Mouse (Mus musculus): ENCODE measurements around the gene Madcam1.
"Not testable (repeated sequence)": the region's sequence is repeated elsewhere in the genome, so short reads cannot be mapped to it uniquely, and the experiment has no call there.

The Madcam1 gene

DNA sequence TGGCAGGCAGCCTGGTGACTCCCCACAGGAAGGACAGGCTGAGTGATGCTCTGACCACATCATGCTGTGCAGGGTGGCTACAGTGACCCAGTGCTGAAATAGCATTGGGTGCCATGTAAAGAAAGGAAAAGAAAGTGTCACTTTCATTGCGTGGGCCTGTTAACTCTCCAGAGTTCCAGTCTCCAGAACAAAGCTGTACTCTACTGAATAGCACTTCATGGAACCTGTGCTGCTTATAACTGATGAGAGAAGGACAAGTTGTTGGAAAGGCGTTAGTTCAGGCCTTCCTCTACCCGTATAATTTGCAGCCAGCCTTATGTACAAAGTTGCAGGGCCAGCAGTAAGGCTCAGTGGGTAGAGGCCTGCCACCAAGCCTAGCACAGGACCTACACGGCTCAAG lies 24.4 kb downstream of the Madcam1 start, which contains the start of gene Gzmm:
Gene Gzmm (plus strand): TSS at position 301 of the 400 bp plus-strand sequence.
- DNase-seq (ENCODE audit: low read depth, low spot score), result no peak

DNA sequence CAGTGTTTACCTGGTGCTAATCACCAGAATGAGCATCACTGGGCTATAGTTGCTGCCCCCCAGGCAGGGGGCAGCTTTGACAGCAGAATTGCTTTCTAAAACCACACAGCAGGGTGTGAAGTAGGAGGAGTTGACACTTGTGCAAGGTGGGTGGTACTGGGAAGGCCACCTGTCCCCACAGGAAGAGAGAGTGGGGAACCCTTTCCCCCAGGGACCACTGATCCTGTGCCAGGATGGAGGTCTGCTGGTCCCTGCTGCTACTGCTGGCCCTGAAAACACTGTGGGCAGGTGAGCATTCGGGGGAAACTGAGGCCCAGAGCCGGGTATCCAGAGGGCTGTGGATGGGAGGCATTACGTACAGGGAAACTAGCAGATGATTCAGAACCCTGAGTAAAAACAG lies 24.8 kb downstream of the Madcam1 start:
- DNase-seq (ENCODE audit: low read depth, low spot score), result no peak

DNA sequence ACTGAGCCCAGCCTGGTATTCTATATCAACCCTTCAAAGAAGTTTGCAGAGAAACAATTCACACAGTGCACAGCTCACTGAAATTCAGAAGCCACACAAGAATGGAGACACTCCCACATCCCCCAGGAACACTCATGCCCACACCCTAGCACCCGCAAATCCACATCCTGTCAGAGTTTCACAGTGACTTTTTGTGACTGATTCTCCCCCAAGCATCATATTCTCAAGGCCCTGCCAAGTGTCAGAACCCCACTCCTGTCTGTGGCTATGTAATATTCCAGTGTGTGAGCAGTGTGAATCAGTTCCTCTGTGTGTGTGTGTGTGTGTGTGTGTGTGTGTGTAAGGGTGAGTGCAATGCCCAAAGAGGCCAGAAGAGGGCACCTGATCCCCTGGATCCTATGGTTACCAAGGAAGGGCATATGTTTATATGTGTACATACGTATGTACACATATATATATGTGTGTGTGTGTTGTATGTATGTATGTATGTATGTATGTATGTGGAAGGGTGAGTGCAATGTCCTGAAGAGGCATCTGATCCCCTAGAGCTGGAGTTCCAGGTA lies 27.7 kb downstream of the Madcam1 start:
- DNase-seq (ENCODE audit: low read depth, low spot score), result no peak

DNA sequence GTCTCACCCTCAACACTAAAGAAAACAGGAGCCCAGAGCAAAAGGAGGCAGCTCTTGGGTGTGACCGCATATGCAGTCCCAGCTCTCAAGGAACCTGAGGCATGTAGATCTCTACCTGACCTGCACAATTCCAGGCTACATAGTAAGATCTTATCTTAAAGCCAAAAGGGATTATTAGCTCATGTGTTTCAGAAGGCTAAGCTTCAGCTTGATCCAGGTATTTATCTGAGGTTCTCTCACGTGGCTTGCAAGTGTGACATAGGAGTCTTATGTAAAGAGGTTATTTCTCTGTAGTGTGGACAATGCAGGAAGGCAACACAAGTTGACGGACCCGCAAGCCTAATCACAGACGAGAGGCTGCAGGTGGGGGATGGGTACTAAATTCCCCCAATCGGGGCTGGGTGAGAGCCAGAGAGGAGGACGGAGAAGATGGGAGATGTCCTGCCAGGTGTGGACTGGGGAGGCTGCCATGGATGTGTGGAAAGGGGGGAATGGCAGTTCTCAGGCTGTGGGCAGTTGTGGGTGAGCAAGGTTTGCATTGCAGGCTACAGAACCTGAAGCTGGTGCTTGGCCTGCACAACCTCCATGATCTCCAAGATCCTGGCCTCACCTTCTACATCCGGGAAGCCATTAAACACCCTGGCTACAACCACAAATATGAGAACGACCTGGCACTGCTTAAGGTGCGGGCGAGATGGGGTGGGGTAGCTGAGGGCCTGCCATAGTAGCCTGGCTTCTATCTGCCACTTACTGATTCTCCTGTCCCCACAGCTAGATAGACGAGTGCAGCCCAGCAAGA lies 29.4 kb downstream of the Madcam1 start:
- DNase-seq (ENCODE audit: low read depth, low spot score), result no peak

DNA sequence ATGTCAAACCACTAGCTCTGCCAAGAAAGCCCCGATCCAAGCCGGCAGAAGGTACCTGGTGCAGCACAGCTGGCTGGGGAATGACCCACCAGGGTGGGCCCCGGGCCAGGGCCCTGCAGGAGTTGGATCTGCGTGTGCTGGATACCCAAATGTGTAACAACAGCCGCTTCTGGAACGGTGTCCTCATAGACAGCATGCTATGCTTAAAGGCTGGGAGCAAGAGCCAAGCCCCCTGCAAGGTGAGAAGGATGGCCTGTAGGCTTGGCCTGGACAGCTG lies 30.0 kb downstream of the Madcam1 start:
- no peak for DNase-seq (ENCODE audit: low read depth, low spot score)

DNA sequence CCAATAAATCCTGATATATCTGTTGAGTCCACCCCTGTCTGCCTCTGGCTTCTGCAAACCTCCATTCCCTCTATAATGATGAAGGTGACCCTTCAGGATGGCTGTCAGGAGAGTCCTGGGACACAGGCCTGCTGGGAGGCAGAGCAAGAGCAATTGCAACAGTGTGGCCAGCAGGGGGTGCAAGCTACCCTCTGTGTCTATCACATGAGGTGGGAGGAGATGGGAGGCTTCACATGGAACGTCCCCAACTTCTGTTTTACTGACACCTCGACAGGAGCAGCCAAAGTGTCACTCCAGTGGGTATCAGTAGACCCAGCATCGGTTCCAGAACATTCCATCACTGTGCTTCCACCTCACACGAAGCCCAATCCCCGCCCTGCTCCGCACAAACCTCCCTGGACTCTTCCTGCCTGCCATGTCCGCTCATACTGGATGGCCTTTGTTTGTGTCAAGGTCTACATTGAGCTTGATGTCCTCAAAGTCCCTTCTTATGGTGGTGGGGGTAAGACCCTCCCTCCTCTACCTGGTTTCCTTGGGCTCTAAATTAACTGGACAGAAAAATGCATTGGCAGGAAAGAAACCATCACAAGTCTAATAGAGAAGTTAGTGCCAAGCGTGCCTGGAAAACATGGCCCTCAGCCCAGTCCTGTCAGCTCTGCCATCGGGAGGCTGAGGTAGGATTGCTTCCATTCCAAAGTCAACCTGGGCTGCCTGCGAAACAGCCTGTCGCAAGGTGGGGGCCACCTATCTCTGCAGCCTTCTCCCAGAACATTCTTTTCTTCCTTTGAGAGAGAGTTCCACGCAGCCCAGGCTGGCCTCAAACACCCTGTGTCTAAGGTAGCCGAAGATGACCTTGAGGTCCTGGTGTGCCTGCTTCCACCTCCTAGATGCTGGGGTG lies 31.1 kb downstream of the Madcam1 start:
- DNase-seq (ENCODE audit: low read depth, low spot score), result peak; percentile 76

DNA sequence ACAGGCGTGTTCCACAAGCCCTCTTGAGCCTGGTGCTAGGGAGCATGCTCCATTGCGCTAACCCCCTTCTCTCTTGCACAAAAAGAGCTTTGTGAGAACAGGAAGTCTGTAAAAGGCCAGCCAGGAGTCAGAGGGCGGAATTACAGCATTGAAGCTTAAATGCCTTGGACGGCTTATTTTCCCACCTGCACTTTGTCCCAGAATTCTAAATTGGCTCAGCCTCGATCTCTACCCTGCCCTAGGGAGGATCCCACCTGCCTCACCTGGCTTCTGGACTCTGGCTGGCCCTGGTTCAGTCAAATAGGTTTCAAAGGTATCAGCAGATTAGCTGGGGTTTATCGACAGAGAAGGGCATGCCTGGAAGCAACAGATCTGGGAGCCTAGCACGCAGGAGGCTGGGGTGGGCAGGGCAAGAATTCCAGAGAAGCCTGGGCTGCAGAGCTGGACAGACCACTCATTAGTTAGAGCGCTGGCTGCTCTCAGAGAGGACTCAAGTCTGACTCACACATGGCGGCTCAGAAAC lies 31.8 kb downstream of the Madcam1 start:
- no peak for DNase-seq (ENCODE audit: low read depth, low spot score)

DNA sequence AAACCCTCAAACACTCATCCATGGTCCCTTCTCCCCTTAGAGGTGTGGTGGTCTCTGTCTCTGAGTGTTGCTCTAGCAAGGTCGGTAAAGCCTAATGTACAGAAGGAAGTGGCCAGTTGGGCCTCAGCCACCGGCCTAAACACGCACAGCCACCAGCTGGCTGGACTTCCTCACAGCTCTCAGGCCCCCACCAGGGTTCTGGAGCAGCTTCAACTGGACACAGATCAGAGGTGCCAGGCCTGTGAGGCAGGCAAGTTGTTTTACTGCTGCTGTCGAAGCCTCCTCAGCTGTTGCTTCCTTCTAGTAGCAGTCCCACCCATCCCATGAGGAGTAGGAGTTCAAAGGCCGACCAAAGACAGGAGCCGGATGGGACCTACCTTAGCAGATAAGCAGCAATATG lies 33.6 kb downstream of the Madcam1 start:
- no peak for DNase-seq (ENCODE audit: low read depth, low spot score)

DNA sequence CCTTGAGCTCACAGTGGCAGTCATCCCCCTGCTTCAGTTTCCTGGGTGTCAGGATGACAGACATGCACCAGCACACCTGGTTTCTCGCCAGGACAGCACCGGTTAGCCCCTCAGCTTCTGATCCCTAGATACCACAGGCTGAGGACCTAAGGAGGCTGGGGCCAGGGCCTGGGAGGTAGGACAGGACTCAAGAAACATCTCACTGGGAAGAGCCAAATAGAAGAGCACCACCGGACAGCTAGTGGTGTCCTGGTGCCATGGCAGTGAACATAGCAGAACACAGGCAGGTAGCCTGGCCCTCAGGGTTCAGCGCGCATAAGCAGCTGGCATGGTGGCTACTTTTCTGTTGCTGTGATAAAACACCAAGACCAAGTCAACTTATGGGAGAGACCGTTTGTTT lies 34.1 kb downstream of the Madcam1 start:
- DNase-seq (ENCODE audit: low read depth, low spot score), result no peak

DNA sequence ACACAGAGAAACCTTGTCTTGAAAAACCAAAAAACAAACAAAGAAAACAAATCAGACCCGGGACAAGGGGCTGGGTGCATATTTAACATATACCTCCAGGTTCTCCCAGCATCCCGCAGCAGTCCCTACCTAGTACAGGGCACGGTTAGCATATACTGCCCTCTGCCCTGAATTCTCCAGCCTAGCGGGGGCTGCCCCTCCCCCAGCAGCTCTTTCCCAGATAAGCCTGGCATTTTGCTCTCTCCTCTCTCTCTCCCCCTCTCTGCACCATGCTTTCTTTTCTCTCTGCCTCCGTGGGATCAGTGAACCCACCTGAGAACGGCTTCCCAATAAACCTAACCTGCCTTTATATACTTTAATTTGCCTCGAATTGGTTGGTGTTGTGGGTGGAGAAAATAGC lies 36.3 kb downstream of the Madcam1 start:
- DNase-seq (ENCODE audit: low read depth, low spot score), result no peak

DNA sequence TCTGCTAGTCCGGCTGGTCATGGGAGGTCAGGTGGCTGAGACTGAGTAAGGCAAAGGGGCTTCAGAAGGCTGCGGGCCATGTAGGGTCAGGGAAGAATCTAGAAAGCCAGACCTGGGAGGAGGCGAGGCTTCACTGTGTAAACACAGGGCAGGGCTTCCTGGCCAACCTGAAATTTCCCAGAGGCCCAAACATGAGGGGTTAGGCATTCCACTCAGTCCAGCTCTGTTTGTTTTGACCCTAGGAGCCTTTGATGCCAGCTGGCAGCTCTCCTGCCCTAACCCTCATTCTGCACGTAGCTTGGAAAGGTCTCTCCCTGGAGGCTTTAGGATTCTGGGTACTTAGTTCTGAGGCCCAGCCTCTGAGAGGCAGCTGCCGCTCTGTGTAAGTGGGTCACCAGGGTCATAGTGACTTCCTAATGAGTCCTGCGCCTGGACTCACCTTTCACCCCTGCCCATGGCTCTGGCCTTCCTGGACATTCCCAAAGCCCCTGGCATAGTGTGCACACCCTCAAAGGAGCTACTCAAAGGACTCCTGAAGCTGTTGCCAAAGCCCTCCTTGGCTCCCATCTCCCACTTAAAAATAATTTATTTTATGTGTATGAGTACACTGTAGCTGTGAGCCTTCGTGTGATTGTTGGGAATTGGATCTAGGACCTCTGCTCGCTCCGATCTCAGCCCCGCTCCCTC lies 37.2 kb downstream of the Madcam1 start:
- no peak for DNase-seq (ENCODE audit: low read depth, low spot score)

DNA sequence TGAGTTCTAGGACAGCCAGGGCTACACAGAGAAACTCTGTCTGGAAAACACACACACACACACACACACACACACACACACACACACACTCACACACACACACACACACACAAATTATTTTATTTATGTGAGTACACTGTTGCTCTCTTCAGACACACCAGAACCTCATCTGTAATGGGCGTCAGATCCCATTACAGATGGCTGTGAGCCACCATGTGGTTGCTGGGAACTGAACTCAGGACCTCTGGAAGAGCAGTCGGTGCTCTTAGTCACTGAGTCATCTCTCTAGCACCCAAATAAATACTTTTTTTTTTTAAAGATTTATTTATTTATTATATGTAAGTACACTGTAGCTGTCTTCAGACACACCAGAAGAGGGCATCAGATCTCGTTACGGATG lies 38.6 kb downstream of the Madcam1 start:
- DNase-seq (ENCODE audit: low read depth, low spot score), result not testable (repeated sequence)

DNA sequence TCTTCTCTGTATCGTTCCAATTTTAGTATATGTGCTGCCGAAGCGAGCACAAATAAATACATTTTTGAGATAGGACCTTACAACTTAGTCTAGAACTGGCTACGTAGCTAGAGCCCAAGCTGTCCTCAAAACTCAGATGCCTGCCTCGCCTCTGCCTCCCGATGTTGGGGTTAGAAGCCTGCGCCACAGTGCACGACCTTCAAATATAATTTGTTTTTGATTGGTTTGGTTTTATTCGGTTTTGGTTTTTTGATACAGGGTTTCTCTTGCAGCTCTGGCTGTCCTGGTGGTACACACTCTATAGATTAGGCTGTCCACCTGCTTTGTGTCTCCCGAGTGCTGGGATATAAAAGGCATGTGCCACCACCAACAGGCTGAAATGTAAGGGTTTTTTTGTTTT lies 39.2 kb downstream of the Madcam1 start:
- DNase-seq (ENCODE audit: low read depth, low spot score), result no peak

DNA sequence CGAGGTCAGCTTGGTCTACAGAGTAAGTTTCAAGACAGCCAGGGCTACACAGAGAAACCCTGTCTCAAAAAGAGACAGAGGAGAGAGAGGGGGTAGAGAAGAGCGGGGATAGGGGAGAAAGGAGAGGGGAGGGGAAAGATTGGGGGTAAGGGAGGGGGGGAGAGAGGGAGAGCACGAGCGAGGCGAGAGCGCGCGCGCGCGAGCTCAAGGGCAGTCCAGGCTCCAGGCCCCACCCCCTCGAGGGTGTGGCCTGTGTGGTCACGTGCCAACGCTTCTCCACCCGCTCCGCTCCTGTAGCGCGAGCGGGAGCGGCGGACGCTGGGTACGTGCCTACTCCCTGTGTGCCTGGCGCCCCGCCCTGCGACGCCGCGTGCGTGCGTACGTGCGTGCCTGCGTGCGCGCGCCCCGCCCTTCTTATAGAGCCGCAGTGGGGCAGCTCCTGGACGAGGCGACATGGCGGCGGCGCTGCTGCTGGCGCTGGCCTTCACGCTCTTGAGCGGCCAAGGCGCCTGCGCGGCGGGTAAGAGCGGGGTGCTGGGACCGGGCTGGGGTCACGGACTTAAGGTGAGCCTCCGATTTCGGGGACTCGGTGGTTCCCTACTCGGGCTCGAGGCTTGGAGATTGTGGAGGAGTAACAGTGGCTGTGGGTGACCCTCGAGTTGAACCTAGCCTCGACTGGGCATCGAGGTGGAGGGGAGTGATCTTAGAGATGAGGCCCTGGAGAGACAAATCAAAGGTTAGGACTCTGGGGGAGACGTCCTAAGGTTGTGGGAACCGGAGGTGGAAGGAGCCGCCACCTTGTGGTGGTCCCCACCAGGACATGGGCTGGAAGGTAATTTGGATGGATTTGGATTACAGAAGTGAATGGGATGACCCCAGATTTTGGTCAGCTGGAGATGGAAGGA lies 40.0 kb downstream of the Madcam1 start, which contains the start of gene Bsg:
Gene Bsg (plus strand): TSS at position 427 of the 905 bp plus-strand sequence.
- DNase-seq (ENCODE audit: low read depth, low spot score), result peak; percentile 100

DNA sequence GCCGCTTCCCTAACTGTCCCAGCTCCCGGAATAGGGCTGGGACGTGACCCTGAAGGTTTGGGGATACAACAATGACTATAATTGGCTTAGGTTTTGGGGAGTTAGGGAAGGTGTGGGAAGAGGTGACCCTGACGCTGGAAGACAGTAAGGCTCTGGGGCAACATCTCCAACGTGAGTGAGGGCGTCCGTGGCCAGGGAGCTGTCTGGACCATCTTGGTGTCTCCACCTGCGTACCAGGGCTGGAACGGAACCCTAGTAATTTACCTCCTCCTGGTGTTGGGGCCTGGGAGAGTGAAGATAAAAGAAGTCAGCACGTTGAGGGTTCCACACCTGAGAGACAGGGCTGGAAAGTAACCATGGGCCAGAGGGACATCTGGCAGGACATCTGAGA lies 40.6 kb downstream of the Madcam1 start:
- DNase-seq (ENCODE audit: low read depth, low spot score), result no peak

DNA sequence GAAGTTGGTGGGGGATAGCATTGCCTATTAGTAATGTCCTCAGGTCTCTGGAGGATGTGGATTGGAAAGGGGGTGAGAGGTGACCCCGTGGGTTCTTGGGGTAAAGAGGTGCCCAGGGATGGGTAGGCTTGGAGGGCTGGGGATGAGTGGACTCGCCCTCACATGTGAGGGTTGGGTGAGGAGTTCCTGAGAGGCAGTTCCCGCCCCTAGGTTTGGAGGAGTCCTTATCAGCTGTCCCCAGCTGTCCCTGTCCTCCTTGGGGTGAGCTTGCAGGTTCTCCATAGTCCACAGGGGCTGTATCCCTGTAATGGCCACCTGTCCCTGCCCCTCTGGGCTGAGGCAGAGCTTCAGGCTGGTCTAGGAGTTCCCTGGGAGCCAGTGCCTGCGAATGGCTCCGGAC lies 41.6 kb downstream of the Madcam1 start:
- DNase-seq (ENCODE audit: low read depth, low spot score), result no peak

DNA sequence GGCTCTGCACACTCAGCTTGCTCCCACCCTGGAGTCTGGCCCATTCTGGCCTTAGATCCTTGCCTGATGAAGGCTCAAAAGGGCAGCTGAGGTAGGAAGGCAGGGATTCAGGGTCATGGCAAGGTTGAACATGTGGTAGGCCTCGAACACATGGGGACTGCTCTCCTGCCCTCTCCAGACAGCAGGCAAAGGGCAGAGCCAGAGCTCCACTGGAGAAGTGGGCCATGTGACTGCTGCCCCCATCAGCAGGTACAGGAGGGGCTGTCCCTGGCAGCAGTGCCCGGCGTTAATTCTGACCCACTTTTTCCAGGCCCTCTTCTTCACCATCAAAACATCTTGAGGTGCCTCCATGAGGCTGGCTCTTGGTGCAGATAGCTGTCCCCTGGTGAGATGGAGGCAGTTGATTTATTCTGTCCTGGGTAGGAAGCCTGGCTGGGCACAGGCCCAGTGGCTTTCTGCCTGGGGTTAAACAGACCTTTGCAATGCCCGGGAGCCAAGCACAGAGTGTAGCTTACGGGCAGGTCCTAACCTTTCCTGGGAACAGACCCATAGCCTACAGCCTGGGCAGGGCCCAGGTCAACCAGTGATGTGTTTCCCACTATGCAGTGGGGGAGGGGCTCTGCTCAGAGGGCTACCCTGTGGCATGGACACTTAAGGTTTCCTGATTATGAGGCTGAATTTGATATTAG lies 42.2 kb downstream of the Madcam1 start:
- DNase-seq (ENCODE audit: low read depth, low spot score), result no peak

DNA sequence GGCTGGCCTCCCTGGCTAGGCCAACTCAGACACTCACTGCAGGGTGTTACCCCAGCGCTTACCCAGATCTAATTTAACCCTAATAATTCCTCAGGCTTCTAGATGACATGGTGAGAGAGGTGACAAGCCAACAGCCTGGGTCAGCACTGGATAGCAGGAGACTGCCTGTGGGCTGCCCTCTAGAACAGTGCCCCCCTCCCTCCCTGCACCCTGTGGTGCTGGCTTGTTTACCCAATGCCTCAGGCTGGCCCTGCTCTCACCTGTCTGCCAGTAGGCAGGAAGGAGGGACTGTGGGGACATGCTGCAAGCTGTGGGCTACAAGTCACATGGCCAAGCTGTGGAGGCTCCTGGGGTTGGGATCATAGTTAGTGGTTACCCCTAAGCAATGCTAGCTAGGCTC lies 42.8 kb downstream of the Madcam1 start:
- DNase-seq (ENCODE audit: low read depth, low spot score), result no peak

DNA sequence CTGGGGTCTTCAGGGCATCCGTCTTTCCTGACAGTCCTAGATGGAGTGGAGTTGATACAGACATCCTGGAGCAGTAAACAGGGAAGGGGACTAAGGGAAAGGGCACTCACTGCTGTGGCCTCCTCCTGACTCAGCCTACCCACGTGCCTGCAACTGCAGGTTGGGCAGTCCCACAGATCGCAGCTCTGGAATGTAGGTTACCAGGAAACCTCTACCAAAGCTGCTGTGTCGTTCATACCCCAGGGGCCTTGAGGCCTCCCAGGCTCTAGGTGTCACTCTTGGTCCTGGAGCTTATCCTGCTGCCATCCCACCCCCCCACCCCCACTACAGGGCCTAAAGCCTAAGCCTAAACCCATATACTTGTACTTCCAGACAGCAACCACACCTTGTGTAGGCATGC lies 43.4 kb downstream of the Madcam1 start:
- no peak for DNase-seq (ENCODE audit: low read depth, low spot score)

DNA sequence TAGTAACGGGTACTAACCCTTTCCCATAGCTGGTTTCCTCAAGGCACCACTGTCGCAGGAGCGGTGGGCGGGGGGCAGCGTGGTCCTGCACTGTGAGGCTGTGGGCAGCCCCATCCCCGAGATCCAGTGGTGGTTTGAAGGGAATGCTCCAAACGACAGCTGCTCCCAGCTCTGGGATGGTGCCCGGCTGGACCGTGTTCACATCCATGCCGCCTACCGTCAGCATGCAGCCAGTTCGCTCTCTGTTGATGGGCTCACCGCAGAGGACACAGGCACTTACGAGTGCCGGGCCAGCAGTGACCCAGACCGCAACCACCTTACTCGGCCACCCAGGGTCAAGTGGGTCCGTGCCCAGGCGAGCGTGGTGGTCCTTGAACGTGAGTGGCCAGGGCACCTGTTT lies 44.3 kb downstream of the Madcam1 start:
- no peak for DNase-seq (ENCODE audit: low read depth, low spot score)
